Mouse (Mus musculus): Measurements from ENCODE around the gene Cd300a. TPM values are rescaled to one million over a fixed set of nuclear protein-coding genes. Genes with fewer than 3 reads are reported as not detected.
A peak's percentile ranks its signal among the peaks of the same experiment; 100 is the strongest.

Cd300a gene
- total RNA-seq, 1 experiment from 2014 or later = 19.2 TPM

- no peak for ATAC-seq (replicated peaks in 1 of 2; ENCODE audit: insufficient read depth in 1 of 2, low FRiP score in 2 of 2, low TSS enrichment in 1 of 2, low read depth in 1 of 2, poor library complexity in 2 of 2, severe bottlenecking in 2 of 2)
Observed at GRCm38 (mm10) chr11:114862687-114863086, 27.2 kb upstream of the Cd300a start.

- no peak for ATAC-seq (replicated peaks in 1 of 2; ENCODE audit: insufficient read depth in 1 of 2, low FRiP score in 2 of 2, low TSS enrichment in 1 of 2, low read depth in 1 of 2, poor library complexity in 2 of 2, severe bottlenecking in 2 of 2)
Observed at GRCm38 (mm10) chr11:114863918-114864420, 25.9 kb upstream of the Cd300a start.

- ATAC-seq (replicated peaks in 1 of 2; ENCODE audit: insufficient read depth in 1 of 2, low FRiP score in 2 of 2, low TSS enrichment in 1 of 2, low read depth in 1 of 2, poor library complexity in 2 of 2, severe bottlenecking in 2 of 2) = peak; percentile 57 to 58; a peak in 3 of 4 replicates
Observed at GRCm38 (mm10) chr11:114865999-114866398, 23.8 kb upstream of the Cd300a start.

GRCm38 (mm10) chr11:114866486-114867360 lies 23.1 kb upstream of the Cd300a start:
- ATAC-seq (replicated peaks in 1 of 2; ENCODE audit: insufficient read depth in 1 of 2, low FRiP score in 2 of 2, low TSS enrichment in 1 of 2, low read depth in 1 of 2, poor library complexity in 2 of 2, severe bottlenecking in 2 of 2) = no peak

GRCm38 (mm10) chr11:114867361-114868235 lies 22.2 kb upstream of the Cd300a start:
- ATAC-seq (replicated peaks in 1 of 2; ENCODE audit: insufficient read depth in 1 of 2, low FRiP score in 2 of 2, low TSS enrichment in 1 of 2, low read depth in 1 of 2, poor library complexity in 2 of 2, severe bottlenecking in 2 of 2) = no peak

GRCm38 (mm10) chr11:114868280-114868679 lies 21.6 kb upstream of the Cd300a start:
- ATAC-seq (replicated peaks in 1 of 2; ENCODE audit: insufficient read depth in 1 of 2, low FRiP score in 2 of 2, low TSS enrichment in 1 of 2, low read depth in 1 of 2, poor library complexity in 2 of 2, severe bottlenecking in 2 of 2) = no peak

GRCm38 (mm10) chr11:114869787-114870186 lies 20.1 kb upstream of the Cd300a start:
- ATAC-seq (replicated peaks in 1 of 2; ENCODE audit: insufficient read depth in 1 of 2, low FRiP score in 2 of 2, low TSS enrichment in 1 of 2, low read depth in 1 of 2, poor library complexity in 2 of 2, severe bottlenecking in 2 of 2) = no peak

GRCm38 (mm10) chr11:114871540-114871939 lies 18.3 kb upstream of the Cd300a start:
- no peak for ATAC-seq (replicated peaks in 1 of 2; ENCODE audit: insufficient read depth in 1 of 2, low FRiP score in 2 of 2, low TSS enrichment in 1 of 2, low read depth in 1 of 2, poor library complexity in 2 of 2, severe bottlenecking in 2 of 2)

GRCm38 (mm10) chr11:114873022-114873817 lies 16.6 kb upstream of the Cd300a start:
- ATAC-seq (replicated peaks in 1 of 2; ENCODE audit: insufficient read depth in 1 of 2, low FRiP score in 2 of 2, low TSS enrichment in 1 of 2, low read depth in 1 of 2, poor library complexity in 2 of 2, severe bottlenecking in 2 of 2) = peak; percentile 12 to 54; a peak in 3 of 4 replicates

- no peak for ATAC-seq (replicated peaks in 1 of 2; ENCODE audit: insufficient read depth in 1 of 2, low FRiP score in 2 of 2, low TSS enrichment in 1 of 2, low read depth in 1 of 2, poor library complexity in 2 of 2, severe bottlenecking in 2 of 2)
Observed at GRCm38 (mm10) chr11:114874226-114875145, 15.4 kb upstream of the Cd300a start.

- ATAC-seq (replicated peaks in 1 of 2; ENCODE audit: insufficient read depth in 1 of 2, low FRiP score in 2 of 2, low TSS enrichment in 1 of 2, low read depth in 1 of 2, poor library complexity in 2 of 2, severe bottlenecking in 2 of 2) = no peak
Observed at GRCm38 (mm10) chr11:114875301-114875801, 14.5 kb upstream of the Cd300a start.

GRCm38 (mm10) chr11:114876176-114876575 lies 13.7 kb upstream of the Cd300a start:
- ATAC-seq (replicated peaks in 1 of 2; ENCODE audit: insufficient read depth in 1 of 2, low FRiP score in 2 of 2, low TSS enrichment in 1 of 2, low read depth in 1 of 2, poor library complexity in 2 of 2, severe bottlenecking in 2 of 2) = no peak

GRCm38 (mm10) chr11:114876621-114877020 lies 13.2 kb upstream of the Cd300a start:
- ATAC-seq (replicated peaks in 1 of 2; ENCODE audit: insufficient read depth in 1 of 2, low FRiP score in 2 of 2, low TSS enrichment in 1 of 2, low read depth in 1 of 2, poor library complexity in 2 of 2, severe bottlenecking in 2 of 2) = no peak

GRCm38 (mm10) chr11:114877145-114877544 lies 12.7 kb upstream of the Cd300a start:
- no peak for ATAC-seq (replicated peaks in 1 of 2; ENCODE audit: insufficient read depth in 1 of 2, low FRiP score in 2 of 2, low TSS enrichment in 1 of 2, low read depth in 1 of 2, poor library complexity in 2 of 2, severe bottlenecking in 2 of 2)

GRCm38 (mm10) chr11:114879666-114880065 lies 10.2 kb upstream of the Cd300a start:
- peak; percentile 67 to 75 for ATAC-seq (replicated peaks in 1 of 2; ENCODE audit: insufficient read depth in 1 of 2, low FRiP score in 2 of 2, low TSS enrichment in 1 of 2, low read depth in 1 of 2, poor library complexity in 2 of 2, severe bottlenecking in 2 of 2)

GRCm38 (mm10) chr11:114880185-114880584 lies 9.7 kb upstream of the Cd300a start:
- ATAC-seq (replicated peaks in 1 of 2; ENCODE audit: insufficient read depth in 1 of 2, low FRiP score in 2 of 2, low TSS enrichment in 1 of 2, low read depth in 1 of 2, poor library complexity in 2 of 2, severe bottlenecking in 2 of 2) = no peak

Measured in hematopoietic stem cell, adult 5-6 weeks (primary cell).